Mouse (Mus musculus) left cerebral cortex, postnatal 25 days (tissue): ENCODE measurements around the gene Fam214b. TPM values are rescaled to one million over a fixed set of nuclear protein-coding genes. Genes with fewer than 3 reads are reported as not detected.
"Not testable (repeated sequence)": the region's sequence is repeated elsewhere in the genome, so short reads cannot be mapped to it uniquely, and the experiment has no call there.

Experiments used
- DNase-seq, 2 experiments: peaks; one replicate each; pipeline ENCODE4 v3.0.0; 2022; ENCODE audit warnings: low spot score in 2 of 2, mixed read lengths in 1 of 2
- intact Hi-C: fragments of 180-260 bp; cut with DNase I; formaldehyde crosslinking; loops from one replicate; pipeline ENCODE4 v1.15.1; 2025
- total RNA-seq, 2 experiments: library from RNA; stranded (reverse); gene quantifications; 2 replicates each; pipeline ENCODE4 v1.2.3; 2021

Gene Fam214b
- total RNA-seq, 2 experiments from 2014 or later, result 31.7 to 32.4 TPM

- no peak for DNase-seq
- intact Hi-C loops, result no loop called here
Measured at GRCm38 (mm10) chr4:43019641-43020465, 26.2 kb downstream of the Fam214b start.

GRCm38 (mm10) chr4:43019176-43019575 lies 26.8 kb downstream of the Fam214b start:
- DNase-seq, result no peak
- intact Hi-C loops, result no loop called here

- DNase-seq, result no peak
- intact Hi-C loops, result no loop called here
Measured at GRCm38 (mm10) chr4:43018156-43018555, 27.9 kb downstream of the Fam214b start.

GRCm38 (mm10) chr4:43012091-43012490 lies 33.9 kb downstream of the Fam214b start:
- no peak for DNase-seq
- intact Hi-C loops, result no loop called here

- peak; percentile 83 to 89 for DNase-seq
- intact Hi-C loops, result loop anchor here (2.0 kb wide), 1 partner anchor 14 kb away; the partner anchor contains the start of gene Pigo
Measured at GRCm38 (mm10) chr4:43010161-43011038, 35.6 kb downstream of the Fam214b start, which contains the start of gene Fancg. Fancg (minus strand) TSS chr4:43010506.

DNA sequence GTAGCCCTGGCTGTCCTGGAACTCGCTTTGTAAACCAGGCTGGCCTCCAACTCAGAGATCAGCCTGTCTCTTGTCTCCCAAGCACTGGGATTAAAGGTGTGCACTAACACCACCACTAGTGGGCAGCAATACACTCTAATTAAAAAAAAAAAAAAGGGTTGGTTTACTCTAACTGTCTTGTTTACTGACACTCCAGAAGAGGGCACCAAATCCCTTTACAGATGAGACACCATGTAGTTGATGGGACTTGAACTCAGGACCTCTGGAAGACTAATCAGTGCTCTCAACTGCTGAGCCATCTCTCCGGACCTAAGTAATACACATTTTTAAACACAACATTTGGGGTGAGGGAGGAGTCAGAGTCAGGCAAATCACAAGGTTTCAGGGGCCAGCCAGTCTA lies 40.3 kb downstream of the Fam214b start:
- DNase-seq, result peak in 1 of 2 experiments; percentile 42
- intact Hi-C loops, result no loop called here

- intact Hi-C loops, result no loop called here
- no peak for DNase-seq
Measured at GRCm38 (mm10) chr4:43004951-43005350, 41.1 kb downstream of the Fam214b start.

- DNase-seq, result no peak
- intact Hi-C loops, result no loop called here
Measured at GRCm38 (mm10) chr4:43002756-43003439, 43.1 kb downstream of the Fam214b start.

GRCm38 (mm10) chr4:43001272-43001671 lies 44.7 kb downstream of the Fam214b start:
- no peak for DNase-seq
- intact Hi-C loops, result no loop called here

- intact Hi-C loops, result not testable (repeated sequence)
- peak; percentile 99 to 100 for DNase-seq
Measured at GRCm38 (mm10) chr4:43000141-43000986, 45.7 kb downstream of the Fam214b start, which contains the start of gene Vcp. Vcp (minus strand) TSS chr4:43000507.

GRCm38 (mm10) chr4:42999451-43000140 lies 46.4 kb downstream of the Fam214b start:
- peak; percentile 64 to 73 for DNase-seq
- intact Hi-C loops, result no loop called here

GRCm38 (mm10) chr4:42998022-42998421 lies 48.0 kb downstream of the Fam214b start:
- DNase-seq, result no peak
- intact Hi-C loops, result no loop called here

GRCm38 (mm10) chr4:42988296-42988695 lies 57.7 kb downstream of the Fam214b start:
- intact Hi-C loops, result no loop called here
- DNase-seq, result no peak

Other genes starting within 250 kb of the Fam214b start
- gene Fam205a1, start 192.3 kb downstream of the Fam214b start, total RNA-seq, result under 1 TPM in 1 of 2 experiments, not detected in 1; 0.37 TPM
- 1 to 10 TPM; 1.9 to 2.3 TPM for gene Gm12394, start 189.4 kb downstream of the Fam214b start, total RNA-seq
- 1 to 10 TPM; 2.0 to 2.4 TPM for gene Fam205c, start 172.0 kb downstream of the Fam214b start, total RNA-seq
- 100 to 1,000 TPM; 337 to 354 TPM for gene Phf24, start 129.6 kb downstream of the Fam214b start, total RNA-seq
- 100 to 1,000 TPM; 221 to 264 TPM for gene Dnajb5, start 96.4 kb downstream of the Fam214b start, total RNA-seq
- gene 1700022I11Rik, start 76.6 kb downstream of the Fam214b start, total RNA-seq, result not detected
- gene Vcp, start 45.7 kb downstream of the Fam214b start, total RNA-seq, result 100 to 1,000 TPM; 187 to 191 TPM
- 10 to 100 TPM in 1 of 2 experiments, 1 to 10 TPM in 1; 9.1 to 12.1 TPM for gene Fancg, start 35.7 kb downstream of the Fam214b start, total RNA-seq
- gene Pigo, start 20.4 kb downstream of the Fam214b start, total RNA-seq, result 10 to 100 TPM; 26.2 to 30.7 TPM
- gene Stoml2, start 14.5 kb downstream of the Fam214b start, total RNA-seq, result 100 to 1,000 TPM; 101 to 114 TPM
- gene Unc13b, start 12.7 kb upstream of the Fam214b start, total RNA-seq, result 10 to 100 TPM; 56.7 to 60.5 TPM
- under 1 TPM; 0.23 to 0.46 TPM for gene Atp8b5, start 220.9 kb upstream of the Fam214b start, total RNA-seq